Mouse (Mus musculus): ENCODE results near the gene Taok1.

DNA sequence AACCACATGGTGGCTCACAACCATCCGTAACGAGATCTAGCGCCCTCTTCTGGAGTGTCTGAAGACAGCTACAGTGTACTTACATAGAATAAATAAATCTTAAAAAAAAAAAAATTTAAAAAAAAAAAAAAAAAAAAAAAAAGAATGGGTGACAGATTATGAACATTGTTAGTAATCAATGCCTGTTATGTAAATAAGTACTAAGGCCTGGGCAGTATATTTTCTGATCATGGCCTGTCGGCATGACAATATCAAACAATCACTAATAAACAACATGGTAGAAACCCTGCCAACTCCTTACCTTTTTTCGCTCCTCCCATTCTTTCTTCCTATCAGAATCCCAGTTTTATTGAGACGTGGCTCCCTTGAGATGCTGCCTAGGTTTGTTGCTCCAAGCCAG is 44.9 kb upstream of the Taok1 start:
- TF ChIP-seq GATA1 (IDR thresholded peaks at IDR 0.05; ENCODE audit: low read length) (no peak), TAL1 (IDR thresholded peaks at IDR 0.05; ENCODE audit: low read length) (no peak)
